Mouse (Mus musculus) skeletal muscle tissue, adult 2 months (tissue): ENCODE measurements around the gene 1700019A02Rik.

Source experiments
- DNase-seq: peaks from one replicate; pipeline ENCODE4 v3.0.0-alpha.2; 2012; ENCODE audit warnings: low read depth, low spot score

Gene 1700019A02Rik

DNA sequence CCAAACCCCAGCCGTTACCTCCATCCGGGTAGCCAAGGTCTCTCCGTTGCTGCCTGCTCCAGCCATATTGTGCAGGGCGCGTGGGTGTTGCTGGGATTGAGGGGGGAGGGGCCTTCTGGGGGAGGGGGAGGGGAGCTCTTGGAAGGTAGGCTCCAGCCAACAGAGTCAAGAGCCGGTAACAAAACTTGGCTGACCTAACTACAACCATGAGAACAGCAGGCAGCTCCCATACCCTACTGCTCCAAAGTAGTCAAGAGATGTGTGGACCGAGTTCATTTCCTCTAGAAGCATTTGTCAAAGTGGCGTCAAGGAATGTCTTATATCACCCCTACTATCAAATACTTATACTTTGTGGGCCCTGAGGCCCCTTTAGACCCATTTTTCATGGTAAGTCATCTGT lies at the start of gene 1700019A02Rik:
TSS of gene 1700019A02Rik (minus strand) at position 101 of the 400 bp plus-strand sequence.
- DNase-seq: no peak

DNA sequence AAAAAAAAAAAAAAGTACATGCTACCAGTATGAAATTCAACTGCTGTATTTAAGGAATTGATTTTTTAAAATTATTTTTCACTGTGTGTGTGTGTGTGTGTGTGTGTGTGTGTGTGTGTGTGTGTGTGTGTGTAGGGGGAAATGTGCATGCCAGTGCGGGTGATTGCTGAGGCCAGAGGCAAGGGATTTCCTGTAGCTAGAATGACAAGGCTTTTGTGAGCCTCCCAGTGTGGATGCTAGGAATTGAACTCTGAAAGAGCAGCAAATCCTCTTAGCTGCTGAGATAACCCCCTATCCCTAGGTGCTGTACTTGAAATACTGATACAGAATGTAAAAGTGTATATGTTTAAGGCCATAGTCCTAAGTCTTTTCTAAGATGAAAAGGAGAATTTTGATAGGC lies 38.6 kb upstream of the 1700019A02Rik start:
- DNase-seq: no peak

DNA sequence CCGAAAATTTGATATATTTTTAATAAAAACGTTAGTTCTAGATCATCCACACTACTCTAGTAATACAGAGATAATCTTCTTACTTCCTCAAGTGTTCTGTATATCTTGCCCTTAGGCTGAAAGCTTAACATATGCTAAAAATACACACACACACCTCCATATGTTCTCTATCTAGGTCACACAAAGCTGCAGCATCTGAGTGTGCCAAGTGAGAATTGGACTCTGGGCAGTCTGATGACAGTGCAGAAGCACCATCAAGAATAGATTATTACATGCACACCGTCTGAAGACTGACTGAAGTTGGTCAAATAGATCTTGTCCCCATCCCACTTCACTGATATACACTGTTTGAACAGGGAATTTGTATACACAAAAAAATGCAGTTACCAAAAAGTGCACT lies 38.2 kb upstream of the 1700019A02Rik start:
- peak; percentile 83 for DNase-seq

DNA sequence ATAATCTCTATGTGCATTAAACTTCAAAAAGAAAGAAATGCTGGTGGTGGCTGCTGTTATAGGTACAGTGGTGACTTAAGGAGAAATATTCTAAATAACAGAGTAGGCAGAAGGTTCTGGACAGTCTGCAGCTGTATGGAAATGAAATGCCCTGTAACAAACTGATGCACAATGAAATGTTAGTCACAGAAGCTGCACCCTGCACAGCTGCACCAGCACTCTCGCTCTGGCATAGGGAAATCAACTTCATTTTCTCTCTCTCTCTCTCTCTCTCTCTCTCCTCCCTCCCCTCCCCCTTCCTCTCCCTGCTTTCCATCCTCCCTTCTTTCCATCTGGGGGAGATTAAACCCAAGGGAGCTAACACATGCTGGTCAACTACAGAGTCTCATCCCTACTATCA lies 37.3 kb upstream of the 1700019A02Rik start:
- DNase-seq: no peak

DNA sequence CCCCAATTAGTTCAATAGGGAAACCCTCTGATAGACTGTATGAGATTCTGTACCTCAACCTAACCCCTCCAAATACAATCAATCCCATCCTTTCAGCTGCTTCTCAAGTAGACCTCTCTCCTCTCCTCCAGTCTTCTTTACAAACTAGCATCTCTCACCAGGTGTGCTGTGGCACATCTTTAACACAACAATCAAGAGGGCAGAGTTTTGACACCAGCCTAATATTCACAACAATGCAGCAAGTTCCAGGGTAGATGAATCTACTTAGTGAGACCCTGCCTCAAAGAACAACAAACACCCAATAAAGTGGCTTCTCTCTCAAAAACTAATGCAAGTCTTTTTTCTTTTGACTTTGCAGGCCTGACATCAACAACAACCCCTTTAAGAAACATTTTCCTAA lies 22.7 kb upstream of the 1700019A02Rik start:
- no peak for DNase-seq

DNA sequence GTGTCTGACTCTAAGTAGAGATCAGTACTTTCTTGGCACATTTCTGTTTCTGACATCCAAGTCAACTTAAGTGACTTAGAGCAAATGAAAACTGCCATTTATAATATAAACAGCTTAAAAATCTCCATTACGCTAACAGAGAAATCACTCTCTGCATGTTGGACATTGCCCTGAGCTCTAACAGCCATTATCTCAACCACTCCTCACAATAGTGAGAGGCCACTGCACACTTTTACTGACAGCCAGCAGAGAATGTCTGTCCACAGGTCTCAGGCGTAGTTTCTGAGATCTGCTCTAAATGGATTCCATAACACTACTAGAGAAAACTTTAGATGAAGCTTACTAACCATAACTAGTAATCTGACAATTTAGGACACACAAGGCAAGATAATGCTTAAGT lies 16.5 kb upstream of the 1700019A02Rik start:
- no peak for DNase-seq

DNA sequence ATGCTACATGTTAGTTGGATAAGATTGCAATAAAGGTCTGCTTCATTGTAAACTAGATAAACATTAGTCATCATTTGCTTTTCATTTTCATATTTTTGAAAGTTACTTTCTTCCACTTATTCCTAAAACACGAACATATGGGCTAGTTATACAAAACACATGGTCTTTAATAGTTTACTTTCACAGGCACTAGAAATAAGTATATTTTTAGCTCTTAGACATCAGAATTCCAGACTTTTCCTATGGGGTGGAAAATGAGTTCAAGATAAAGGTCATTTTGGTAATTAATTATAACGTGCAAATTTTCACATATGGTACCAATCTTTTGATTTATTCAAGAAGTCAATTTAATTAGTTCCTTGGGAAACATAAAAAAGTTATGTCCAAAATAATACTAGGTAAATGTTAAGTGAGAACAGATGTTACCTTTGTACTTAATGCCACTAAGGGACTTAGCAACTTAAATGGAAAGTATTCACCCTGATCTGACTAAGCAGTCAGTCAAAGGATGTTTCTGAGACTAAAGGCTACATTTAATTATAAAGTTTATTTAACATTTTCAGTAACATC lies 14.3 kb upstream of the 1700019A02Rik start:
- no peak for DNase-seq

DNA sequence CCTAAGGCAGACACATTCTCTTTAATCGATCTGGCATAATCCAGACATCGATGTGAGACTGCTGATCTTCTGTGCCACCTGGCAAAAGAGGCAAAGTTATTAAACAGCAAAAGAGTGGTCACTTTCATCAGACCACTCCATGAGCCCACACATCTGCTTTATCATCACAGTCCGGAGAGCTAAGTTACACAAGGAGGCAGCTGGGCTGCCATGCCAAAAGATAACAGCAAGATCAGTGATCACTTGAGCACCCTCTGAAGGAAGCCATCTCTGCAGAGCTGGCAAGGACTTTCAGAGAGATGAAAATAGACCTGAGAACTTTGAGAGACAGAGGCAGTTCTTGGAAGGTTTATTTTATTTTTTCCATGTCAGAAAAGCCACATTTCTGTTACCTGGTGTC lies 7.1 kb upstream of the 1700019A02Rik start:
- DNase-seq: no peak

DNA sequence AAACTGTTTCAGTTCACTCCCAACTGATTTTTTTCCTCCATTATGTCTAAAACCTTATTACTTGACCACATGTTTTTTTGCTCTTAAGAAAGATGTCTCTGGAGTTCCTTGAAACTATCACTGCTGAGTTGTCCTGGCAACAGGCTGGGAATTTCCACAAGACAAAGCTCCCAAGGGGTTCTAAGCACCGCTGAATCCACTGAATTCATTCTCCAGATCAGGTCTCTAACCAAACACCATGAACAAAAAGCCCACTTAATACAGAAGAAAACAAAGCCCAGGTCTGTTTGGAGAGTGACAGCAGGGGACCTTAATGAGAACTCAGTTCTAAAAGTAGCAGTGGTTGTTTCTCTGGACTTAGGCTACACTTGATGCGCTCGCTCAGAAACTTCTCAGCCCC lies 3.8 kb upstream of the 1700019A02Rik start:
- DNase-seq: peak; percentile 17

DNA sequence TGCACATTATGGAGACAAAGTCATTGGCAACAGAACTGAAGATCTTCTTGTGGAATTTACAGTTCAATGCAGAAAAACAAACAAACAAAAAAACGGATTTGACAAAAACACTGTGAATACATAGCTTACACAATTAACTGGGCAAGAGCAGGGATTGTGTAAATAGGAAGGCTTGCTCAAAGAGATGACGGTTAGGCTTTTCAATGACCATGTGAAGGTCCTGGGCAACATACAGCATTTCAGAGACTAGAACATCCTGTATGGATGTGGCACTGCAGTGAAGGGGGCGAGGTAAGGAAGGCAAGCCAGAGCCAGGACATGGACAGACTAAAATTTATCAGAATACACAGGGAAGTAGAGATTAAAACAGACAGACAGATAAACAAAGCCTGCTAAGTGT lies 2.2 kb upstream of the 1700019A02Rik start:
- DNase-seq: no peak

DNA sequence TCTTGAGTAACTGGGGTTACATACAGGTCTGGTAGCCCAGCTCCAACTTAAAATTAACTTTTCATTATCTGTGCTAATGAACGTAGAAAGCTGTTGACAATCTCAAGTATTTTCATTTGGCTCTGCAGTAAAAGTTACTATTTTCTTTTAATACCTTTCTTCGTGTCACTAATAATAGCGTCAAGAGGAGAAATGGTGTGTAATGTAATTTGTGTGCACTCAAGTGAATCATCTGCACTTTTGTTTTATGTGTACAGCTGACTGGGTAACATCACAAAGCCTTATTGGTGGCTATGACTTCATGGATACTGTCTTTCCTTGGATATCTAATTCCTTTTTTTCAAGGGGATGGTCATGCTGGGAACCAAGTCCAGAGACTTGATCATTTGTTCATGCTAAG lies 1.1 kb downstream of the 1700019A02Rik start:
- no peak for DNase-seq

DNA sequence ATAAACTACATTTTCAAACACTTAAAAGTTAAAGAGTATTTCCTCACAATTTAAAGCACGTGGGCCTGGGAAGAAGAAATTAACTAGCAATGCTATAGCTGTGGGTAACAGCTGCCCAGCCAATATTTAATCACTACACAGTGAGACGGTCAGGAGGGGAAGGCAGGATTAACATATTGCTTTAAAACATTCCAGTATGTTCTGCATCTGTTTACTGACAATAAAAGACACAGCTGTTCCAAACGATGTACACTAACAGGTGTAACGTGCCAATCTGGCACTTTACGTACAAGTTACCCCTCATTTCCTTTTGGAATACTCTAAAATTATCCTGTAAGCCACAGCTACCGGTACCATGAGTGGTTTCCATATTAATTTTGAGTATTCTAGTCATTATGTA lies 29.7 kb downstream of the 1700019A02Rik start:
- DNase-seq: no peak

DNA sequence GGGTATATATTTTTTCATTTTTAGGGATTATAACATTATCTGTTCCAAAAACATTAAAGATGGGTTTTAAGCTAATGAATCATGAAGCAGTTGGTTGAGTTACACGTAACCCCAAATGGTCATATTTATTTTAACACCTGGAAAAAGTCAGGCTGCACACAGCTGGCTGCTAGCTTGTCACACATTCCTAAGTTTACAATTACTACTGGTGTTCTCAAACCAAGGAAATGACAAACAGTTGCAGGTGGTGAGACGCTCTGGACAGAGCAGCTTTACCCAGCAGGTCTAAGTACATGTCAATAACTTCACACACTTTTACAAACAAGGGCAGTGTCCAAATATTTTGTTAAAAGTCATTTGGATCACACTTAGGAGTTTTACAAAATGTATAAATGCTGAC lies 64.4 kb downstream of the 1700019A02Rik start:
- DNase-seq: no peak

DNA sequence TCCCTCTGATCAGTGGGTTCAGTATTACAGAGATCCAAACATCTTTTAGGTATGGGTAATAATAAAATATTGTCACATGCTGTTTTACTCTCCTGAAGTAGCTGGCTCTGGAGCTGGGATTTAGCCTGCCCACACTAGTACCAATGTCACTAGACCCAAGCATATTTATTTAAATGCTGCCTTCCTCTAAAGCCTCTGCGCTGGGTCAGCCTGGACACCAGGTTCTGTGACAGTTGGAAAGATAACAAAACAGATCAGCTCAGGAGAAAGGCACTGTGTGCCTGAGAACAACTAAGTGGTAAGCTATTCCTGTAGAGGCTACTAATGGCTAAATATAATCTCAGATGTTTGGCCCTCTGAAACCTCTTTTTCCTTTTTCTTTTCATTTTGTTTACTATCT lies 76.9 kb downstream of the 1700019A02Rik start:
- no peak for DNase-seq
